Mouse (Mus musculus) cerebellum, adult 2 months (tissue): ENCODE measurements around the gene Serpinb9. TPM values are rescaled to one million over a fixed set of nuclear protein-coding genes. Genes with fewer than 3 reads are reported as not detected.

ENCODE experiments used
- DNase-seq, 2 experiments: peaks; one replicate each; pipeline ENCODE4 v3.0.0; 2021
- H3K27ac ChIP-seq: fragments of 200-500 bp; 2 replicates; pipeline ENCODE4 v1.5.1; 2012; ENCODE audit warnings: low read length, control low read depth, inconsistent platforms; ENCODE audit not compliant: insufficient read depth
- H3K27me3 ChIP-seq: fragments of 200-500 bp; 2 replicates; pipeline ENCODE4 v1.6.1; 2012; ENCODE audit warnings: inconsistent platforms, mild to moderate bottlenecking, low read length, moderate library complexity; ENCODE audit not compliant: control insufficient read depth, insufficient read depth
- H3K4me1 ChIP-seq: fragments of 200-500 bp; 2 replicates; pipeline ENCODE4 v1.6.1; 2011; ENCODE audit warnings: low read length; ENCODE audit not compliant: control insufficient read depth, insufficient read depth
- H3K4me3 ChIP-seq: fragments of 200-500 bp; replicated peaks from 2 replicates; pipeline ENCODE3; 2011; ENCODE audit warnings: mild to moderate bottlenecking, low read depth, low read length, control low read depth; ENCODE audit not compliant: insufficient read depth
- CTCF ChIP-seq: fragments of 200-500 bp; IDR thresholded peaks from 2 replicates; pipeline ENCODE4 v1.5.1; 2011; ENCODE audit warnings: low read depth, mild to moderate bottlenecking, control low read depth, low read length, moderate library complexity, borderline replicate concordance; ENCODE audit not compliant: insufficient read depth
- POLR2A ChIP-seq: fragments of 200-500 bp; IDR thresholded peaks from 2 replicates; pipeline ENCODE4 v1.6.1; 2011; ENCODE audit warnings: low read length, control low read depth, borderline replicate concordance; ENCODE audit not compliant: insufficient read depth
- WGBS: fragments of 180-500 bp; shearing (Covaris S2); methylation state at CpG from one replicate; pipeline ENCODE4 v1.1.7; 2018; 5-methylcytosine and 5-hydroxymethylcytosine counted together
- polyA plus RNA-seq: library from polyadenylated mRNA; depleted of rRNA; stranded (reverse); fragments of >200 nt; gene quantifications from 2 replicates; pipeline ENCODE4 v1.2.3, GENCODE M21; 2012

Serpinb9 gene
- polyA plus RNA-seq, 1 experiment: 4.6 TPM

- Histone ChIP-seq H3K4me1 (no peaks in the 10 kb centered on the region), H3K27me3 (no peaks in the 10 kb centered on the region), H3K4me3 (no peak overlapping the region), H3K27ac (no peak overlapping the region)
- peak in 1 of 2 experiments; percentile 8 for DNase-seq
- WGBS: 78% methylated on average over 2 of the region's 2 CpGs
- no peak for TF ChIP-seq POLR2A
- no peak for TF ChIP-seq CTCF
Observed at GRCm38 (mm10) chr13:33005501-33006075, 2.5 kb downstream of the Serpinb9 start.

GRCm38 (mm10) chr13:33006555-33006954 lies 3.5 kb downstream of the Serpinb9 start:
- no peak for DNase-seq
- H3K4me1 ChIP-seq: no peaks in the 10 kb centered on the region
- no peak for TF ChIP-seq CTCF
- no peak for TF ChIP-seq POLR2A
- WGBS: 93% methylated on average over 3 of the region's 3 CpGs
- H3K27ac ChIP-seq: no peak overlapping the region
- H3K27me3 ChIP-seq: no peaks in the 10 kb centered on the region
- H3K4me3 ChIP-seq: no peak overlapping the region

DNA sequence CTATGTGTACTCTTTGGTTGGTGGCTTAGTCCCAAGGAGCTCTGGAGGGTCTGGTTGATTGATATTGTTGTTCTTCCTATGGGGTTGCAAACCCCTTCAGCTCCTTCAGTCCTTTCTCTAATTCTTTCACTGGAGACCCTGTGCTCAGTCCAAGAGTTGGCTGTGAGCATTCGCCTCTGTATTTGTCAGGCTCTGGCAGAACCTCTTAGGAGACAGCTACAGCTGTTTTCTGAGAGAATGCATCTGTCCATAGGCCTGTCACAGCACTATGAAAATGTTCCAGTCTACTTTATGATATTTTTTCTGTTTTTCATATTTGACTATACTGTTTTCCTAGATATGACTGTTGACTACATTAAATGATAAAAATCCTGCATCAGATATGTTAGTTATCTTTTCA lies 9.3 kb downstream of the Serpinb9 start:
- H3K4me3 ChIP-seq: no peak overlapping the region
- no peak for TF ChIP-seq POLR2A
- TF ChIP-seq CTCF: no peak
- no peak for DNase-seq
- no peak overlapping the region for H3K27ac ChIP-seq
- 62% methylated on average over 1 of the region's 1 CpGs for WGBS
- H3K4me1 ChIP-seq: no peaks in the 10 kb centered on the region
- H3K27me3 ChIP-seq: no peaks in the 10 kb centered on the region

- Histone ChIP-seq H3K4me1 (no peaks in the 10 kb centered on the region), H3K4me3 (no peak overlapping the region), H3K27ac (no peak overlapping the region), H3K27me3 (no peaks in the 10 kb centered on the region)
- WGBS: 52% methylated on average over 2 of the region's 2 CpGs
- DNase-seq: no peak
- TF ChIP-seq CTCF (no peak), POLR2A (no peak)
Observed at GRCm38 (mm10) chr13:33013271-33013670, 10.2 kb downstream of the Serpinb9 start.

DNA sequence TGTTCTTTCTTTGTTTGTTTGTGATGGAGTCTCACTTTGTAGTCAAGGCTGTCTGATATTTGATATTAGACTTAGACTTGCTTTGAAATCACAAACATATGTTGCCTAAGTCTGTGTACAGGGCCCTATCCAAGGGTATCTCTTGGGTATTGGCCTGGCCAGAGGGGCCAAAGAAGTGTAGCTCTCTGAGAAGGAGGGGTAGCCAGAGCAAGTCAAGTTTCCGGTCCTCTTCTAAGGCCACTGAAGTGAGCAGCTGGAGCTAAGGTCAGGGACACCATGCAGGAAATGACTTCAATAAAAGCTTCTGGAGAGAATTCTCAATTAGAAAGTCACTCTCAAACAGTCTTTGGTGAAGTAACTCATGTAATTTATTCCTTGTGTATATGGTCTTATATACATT lies 19.3 kb downstream of the Serpinb9 start:
- no peaks in the 10 kb centered on the region for H3K27me3 ChIP-seq
- DNase-seq: no peak
- no peaks in the 10 kb centered on the region for H3K4me1 ChIP-seq
- H3K4me3 ChIP-seq: no peak overlapping the region
- H3K27ac ChIP-seq: no peak overlapping the region
- 89% methylated on average over 1 of the region's 1 CpGs for WGBS
- TF ChIP-seq POLR2A (no peak), CTCF (no peak)

DNA sequence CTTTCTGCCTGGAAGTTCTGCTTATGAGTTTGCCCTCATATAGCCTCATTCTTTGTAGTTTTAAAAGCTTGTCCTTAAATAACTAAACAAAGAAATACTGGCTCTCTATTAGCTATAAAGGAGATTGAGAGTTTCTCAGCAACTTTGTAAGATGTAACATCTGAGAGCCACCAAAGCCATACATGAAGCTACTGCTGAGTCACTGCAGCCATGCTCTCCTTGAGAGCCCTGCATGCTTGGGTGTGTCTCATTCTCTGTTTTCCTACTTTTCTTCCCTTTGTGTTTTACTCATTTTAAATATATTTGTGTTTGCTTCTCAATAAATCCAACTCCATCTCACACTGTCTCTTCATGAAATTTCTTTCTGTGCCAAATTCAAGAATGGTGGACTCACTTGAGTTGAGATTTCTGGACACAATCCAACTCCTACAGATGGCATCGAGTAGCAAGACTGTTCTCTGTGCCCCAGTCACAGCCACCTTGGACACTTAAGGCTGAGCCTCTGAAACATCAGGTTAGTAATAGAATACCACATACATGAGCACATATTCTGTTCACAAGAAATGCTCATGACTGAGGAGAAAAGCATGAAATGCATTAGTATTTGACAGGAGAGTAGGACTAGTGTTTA lies 23.5 kb downstream of the Serpinb9 start:
- H3K27me3 ChIP-seq: no peaks in the 10 kb centered on the region
- H3K4me3 ChIP-seq: no peak overlapping the region
- WGBS: 0% methylated on average over 1 of the region's 1 CpGs
- H3K4me1 ChIP-seq: no peaks in the 10 kb centered on the region
- DNase-seq: peak in 1 of 2 experiments; percentile 3
- H3K27ac ChIP-seq: no peak overlapping the region
- TF ChIP-seq CTCF (no peak), POLR2A (no peak)

GRCm38 (mm10) chr13:33027244-33027643 lies 24.2 kb downstream of the Serpinb9 start, which contains the start of gene Serpinb9b:
Serpinb9b (plus strand) TSS chr13:33027416.
- H3K4me1 ChIP-seq: no peaks in the 10 kb centered on the region
- H3K4me3 ChIP-seq: no peak within 1 kb of the TSS
- 96% methylated on average over 2 of the region's 2 CpGs for WGBS
- TF ChIP-seq CTCF (no peak), POLR2A (no peak)
- H3K27ac ChIP-seq: no peak within 1 kb of the TSS
- H3K27me3 ChIP-seq: no peaks in the 10 kb centered on the region
- DNase-seq: no peak

GRCm38 (mm10) chr13:33028146-33028545 lies 25.1 kb downstream of the Serpinb9 start:
- DNase-seq: no peak
- 77% methylated on average over 2 of the region's 2 CpGs for WGBS
- Histone ChIP-seq H3K27ac (no peak overlapping the region), H3K27me3 (no peaks in the 10 kb centered on the region), H3K4me3 (no peak overlapping the region), H3K4me1 (no peaks in the 10 kb centered on the region)
- TF ChIP-seq CTCF (no peak), POLR2A (no peak)
